Mouse (Mus musculus) megakaryocyte, embryonic 14.5 days (primary cell): Measurements from ENCODE around the gene Spice1.

Source experiments
- FLI1 ChIP-seq: IDR thresholded peaks from 2 replicates; pipeline ENCODE4 v1.6.1; 2012; ENCODE audit warnings: low read length, inconsistent platforms, mixed read lengths
- GATA1 ChIP-seq: IDR thresholded peaks from 3 replicates; pipeline ENCODE4 v1.6.1; 2012; ENCODE audit warnings: mixed read lengths, low read length, inconsistent platforms, borderline replicate concordance

- TF ChIP-seq GATA1 (no peak), FLI1 (no peak)
Observed at GRCm38 (mm10) chr16:44375459-44375858, 28.5 kb downstream of the Spice1 start.
